Mouse (Mus musculus): Measurements from ENCODE around the gene Kctd14. TPM values are rescaled to one million over a fixed set of nuclear protein-coding genes. Genes with fewer than 3 reads are reported as not detected.
"Not testable (repeated sequence)": the region's sequence is repeated elsewhere in the genome, so short reads cannot be mapped to it uniquely, and the experiment has no call there.

Gene Kctd14
- total RNA-seq (2021), result 1 to 10 TPM; 4.7 to 5.3 TPM
- long read RNA-seq, experiment 1, partial matches to known transcripts, result 1 of 3 reads
- long read RNA-seq, experiment 1, other reads (novel, unspliced or antisense), result 2 of 3 reads
- long read RNA-seq, experiment 2, partial matches to known transcripts, result 0 of 6 reads
- long read RNA-seq, experiment 2, other reads (novel, unspliced or antisense), result 5 of 6 reads

DNA sequence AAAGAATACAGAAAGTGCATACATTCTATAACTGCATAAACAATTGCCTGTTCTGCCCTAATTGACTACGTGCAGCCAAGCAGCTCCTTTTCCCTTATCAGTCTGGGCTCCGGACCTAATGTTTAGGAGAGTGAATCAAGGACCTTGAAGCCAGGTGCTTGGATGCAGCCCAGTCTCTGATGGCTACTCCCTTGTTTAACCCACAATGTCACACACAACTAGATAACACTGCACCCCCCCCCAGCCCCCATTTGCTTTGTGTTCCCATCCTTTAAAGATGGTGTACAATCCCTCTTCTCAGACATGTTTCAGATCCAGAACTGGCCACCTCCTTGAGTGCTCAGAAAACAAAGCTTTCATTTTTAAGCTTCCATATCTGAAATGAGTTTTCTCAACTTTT is at the start of gene Kctd14:
TSS of gene Kctd14 (plus strand) at position 301 of the 400 bp plus-strand sequence.
- not testable (repeated sequence) for DNase-seq (ENCODE audit: low spot score in 2 of 2); H3K4me3 ChIP-seq; H3K27ac ChIP-seq

DNA sequence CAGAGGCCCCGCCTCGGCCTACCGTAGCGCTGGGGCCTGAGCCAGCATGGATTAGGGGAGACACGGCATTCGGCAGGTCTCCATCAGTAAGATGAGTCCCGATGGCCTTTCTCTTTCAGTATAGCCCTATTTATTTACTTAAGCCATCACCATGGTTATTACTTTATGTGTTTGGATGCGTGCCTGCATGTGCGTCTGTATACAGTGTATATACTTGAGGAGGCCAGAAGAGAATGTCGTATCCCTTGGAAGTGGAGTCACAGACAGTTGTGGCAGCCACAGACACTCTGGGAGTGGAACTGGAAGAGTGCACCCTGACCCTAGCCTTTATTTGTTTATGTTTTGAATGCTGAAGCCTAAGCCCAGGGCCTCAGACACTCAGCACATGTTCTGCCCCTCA is 44.0 kb upstream of the Kctd14 start:
- Histone ChIP-seq H3K4me3 (no peak overlapping the region), H3K27ac (no peak overlapping the region)
- no peak for TF ChIP-seq CTCF (conservative IDR thresholded peaks at IDR 0.05)
- DNase-seq (ENCODE audit: low spot score in 2 of 2), result no peak

DNA sequence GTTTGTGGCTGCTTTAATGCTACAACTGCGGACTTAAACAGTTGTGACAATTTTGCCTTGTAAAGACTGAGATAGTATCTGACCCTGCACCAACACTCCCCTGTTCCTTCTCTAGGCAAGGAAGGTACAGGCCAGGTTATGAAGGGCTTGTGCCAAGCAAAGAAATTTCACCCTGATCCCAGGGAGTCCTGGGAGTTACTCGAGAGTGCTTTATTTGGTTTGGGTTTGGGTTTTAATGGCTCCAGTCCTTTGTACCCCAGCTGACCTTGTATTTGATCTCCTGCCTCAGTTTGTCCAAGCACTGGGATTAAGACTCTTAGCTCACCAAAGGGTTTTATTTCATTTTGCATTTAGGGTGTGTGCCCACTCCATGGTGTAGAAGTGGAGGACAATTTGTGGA is 40.0 kb upstream of the Kctd14 start:
- Histone ChIP-seq H3K4me3 (no peak overlapping the region), H3K27ac (no peak overlapping the region)
- TF ChIP-seq CTCF (conservative IDR thresholded peaks at IDR 0.05), result no peak
- DNase-seq (ENCODE audit: low spot score in 2 of 2), result no peak

GRCm38 (mm10) chr7:97411575-97411974 is 39.5 kb upstream of the Kctd14 start:
- Histone ChIP-seq H3K27ac (no peak overlapping the region), H3K4me3 (no peak overlapping the region)
- peak; percentile 63 for TF ChIP-seq CTCF (conservative IDR thresholded peaks at IDR 0.05)
- DNase-seq (ENCODE audit: low spot score in 2 of 2), result no peak

DNA sequence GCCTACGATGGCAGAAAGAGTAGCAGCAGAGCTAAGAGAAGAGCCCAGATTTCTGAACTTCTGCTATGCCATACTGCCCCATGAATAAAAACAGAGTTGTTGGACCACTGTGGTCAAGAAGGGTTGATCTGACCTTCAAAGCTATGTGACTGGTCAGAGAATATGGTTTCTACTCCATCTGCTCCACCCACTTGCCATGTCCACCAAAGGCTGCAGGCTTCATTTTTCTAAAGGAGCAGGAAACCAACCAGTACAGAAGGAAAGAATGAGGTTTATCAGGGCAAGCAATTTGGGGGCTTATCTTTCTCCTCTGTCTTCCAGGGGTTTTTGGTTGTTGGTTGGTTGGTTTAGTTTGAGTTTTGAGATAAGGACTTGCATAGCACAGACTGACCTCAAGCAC is 37.1 kb upstream of the Kctd14 start:
- H3K4me3 ChIP-seq, result no peak overlapping the region
- TF ChIP-seq CTCF (conservative IDR thresholded peaks at IDR 0.05), result no peak
- H3K27ac ChIP-seq, result 0 out of 2 replicates have a peak overlapping the region, but pooled peaks have one; percentile 14
- no peak for DNase-seq (ENCODE audit: low spot score in 2 of 2)

- peak overlapping the region; percentile 59; the same call in 1 of the 2 replicates for H3K4me3 ChIP-seq
- H3K27ac ChIP-seq, result 0 out of 2 replicates have a peak overlapping the region, but pooled peaks have one; percentile 14
- no peak for TF ChIP-seq CTCF (conservative IDR thresholded peaks at IDR 0.05)
- DNase-seq (ENCODE audit: low spot score in 2 of 2), result no peak
Measured at GRCm38 (mm10) chr7:97414426-97414825, 36.7 kb upstream of the Kctd14 start.

GRCm38 (mm10) chr7:97414915-97415687 is 36.0 kb upstream of the Kctd14 start:
- Histone ChIP-seq H3K27ac (no peak overlapping the region), H3K4me3 (peak overlapping the region; percentile 59)
- no peak for DNase-seq (ENCODE audit: low spot score in 2 of 2)
- TF ChIP-seq CTCF (conservative IDR thresholded peaks at IDR 0.05), result no peak

GRCm38 (mm10) chr7:97416473-97416872 is 34.6 kb upstream of the Kctd14 start:
- H3K4me3 ChIP-seq, result peak overlapping the region; percentile 59
- H3K27ac ChIP-seq, result peak overlapping the region; percentile 88
- TF ChIP-seq CTCF (conservative IDR thresholded peaks at IDR 0.05), result no peak
- no peak for DNase-seq (ENCODE audit: low spot score in 2 of 2)

DNA sequence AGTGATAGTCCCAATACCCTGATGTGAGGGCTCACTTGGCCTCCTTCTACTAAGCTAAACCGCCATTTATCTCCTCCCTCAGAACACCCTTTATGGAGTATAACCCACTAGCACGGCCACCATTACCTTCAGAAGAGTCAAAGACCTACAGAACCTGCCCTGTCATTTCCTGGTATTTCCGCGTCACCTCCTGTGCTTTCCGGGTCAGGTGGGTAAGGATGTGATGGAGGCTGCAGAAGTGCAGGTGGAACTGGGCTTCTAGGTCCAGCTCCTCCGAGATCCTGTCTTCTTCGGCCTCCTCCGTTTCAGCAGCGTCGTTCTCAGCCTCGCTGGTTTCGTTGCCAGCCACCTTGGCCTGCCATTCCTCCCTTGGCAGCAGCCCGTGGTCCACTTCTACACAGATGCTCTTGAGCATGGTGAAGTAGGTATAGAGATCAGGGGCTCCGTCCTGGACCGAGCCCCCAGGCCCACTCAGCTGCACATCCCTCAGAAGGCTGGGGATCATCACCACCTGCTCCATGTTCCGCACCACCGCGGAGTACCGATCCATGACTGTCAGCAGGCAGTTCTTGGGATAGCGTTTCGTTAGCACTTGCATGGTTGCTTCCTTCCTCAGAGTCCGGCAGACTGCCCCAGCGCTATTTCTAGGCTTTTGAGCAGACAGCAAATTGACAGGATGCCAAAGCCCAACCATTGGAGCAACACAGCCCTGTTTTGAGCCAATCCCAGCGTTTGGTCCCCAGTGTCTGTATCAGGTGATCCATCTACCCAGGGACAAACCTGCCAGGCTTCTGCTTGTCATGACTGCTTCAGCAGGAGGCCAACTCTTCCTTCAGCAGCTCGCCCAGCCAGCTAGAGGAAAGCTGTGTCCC is 34.0 kb upstream of the Kctd14 start, which contains the start of gene Thrsp:
TSS of gene Thrsp (minus strand) at position 825 of the 872 bp plus-strand sequence.
- Histone ChIP-seq H3K27ac (peak within 1 kb of the TSS; percentile 88), H3K4me3 (peak within 1 kb of the TSS; percentile 59)
- peak; percentile 71 to 83 for DNase-seq (ENCODE audit: low spot score in 2 of 2)
- no peak for TF ChIP-seq CTCF (conservative IDR thresholded peaks at IDR 0.05)

DNA sequence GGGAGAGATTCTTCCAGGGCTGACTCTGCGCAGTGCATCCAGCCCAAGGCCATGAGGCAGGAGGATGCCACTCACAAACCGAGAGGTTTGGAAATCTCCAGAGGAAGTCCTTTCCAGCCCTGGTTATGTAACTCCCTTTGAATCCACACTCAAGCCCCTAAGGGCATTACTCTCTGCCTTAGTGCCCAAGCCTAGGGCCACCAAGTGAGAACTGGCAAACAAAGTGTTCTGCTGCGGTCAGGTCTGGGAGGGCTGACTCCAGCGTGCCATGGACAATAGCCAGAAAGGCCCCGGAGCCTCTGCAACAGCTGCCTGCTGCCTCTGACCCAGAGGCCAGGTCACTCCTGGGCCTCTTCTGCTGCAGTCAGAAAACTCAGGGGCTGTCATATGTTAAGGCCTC is 32.4 kb upstream of the Kctd14 start:
- 0 out of 2 replicates have a peak overlapping the region, but pooled peaks have one; percentile 0 for H3K27ac ChIP-seq
- DNase-seq (ENCODE audit: low spot score in 2 of 2), result no peak
- TF ChIP-seq CTCF (conservative IDR thresholded peaks at IDR 0.05), result no peak
- no peak overlapping the region for H3K4me3 ChIP-seq

DNA sequence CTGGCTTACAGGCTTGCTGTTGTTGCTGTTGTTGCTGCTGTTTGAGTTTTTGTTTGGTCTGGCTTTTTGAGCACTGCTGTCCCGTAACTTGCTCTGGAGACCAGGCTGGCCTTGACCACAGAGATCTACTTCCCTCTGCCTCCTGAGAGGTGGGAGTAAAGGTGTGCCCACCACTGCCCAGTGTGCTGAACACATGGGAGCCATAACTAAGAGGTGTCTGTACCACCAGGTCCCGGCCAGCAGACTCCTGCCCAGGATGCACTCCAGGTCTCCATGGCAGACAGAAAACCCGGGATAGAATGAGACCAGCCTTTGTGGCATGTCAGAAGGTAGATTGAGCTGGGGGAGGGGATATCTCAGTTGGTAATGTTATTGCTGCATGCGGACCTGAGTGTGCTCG is 32.0 kb upstream of the Kctd14 start:
- DNase-seq (ENCODE audit: low spot score in 2 of 2), result no peak
- Histone ChIP-seq H3K4me3 (no peak overlapping the region), H3K27ac (no peak overlapping the region)
- TF ChIP-seq CTCF (conservative IDR thresholded peaks at IDR 0.05), result no peak

DNA sequence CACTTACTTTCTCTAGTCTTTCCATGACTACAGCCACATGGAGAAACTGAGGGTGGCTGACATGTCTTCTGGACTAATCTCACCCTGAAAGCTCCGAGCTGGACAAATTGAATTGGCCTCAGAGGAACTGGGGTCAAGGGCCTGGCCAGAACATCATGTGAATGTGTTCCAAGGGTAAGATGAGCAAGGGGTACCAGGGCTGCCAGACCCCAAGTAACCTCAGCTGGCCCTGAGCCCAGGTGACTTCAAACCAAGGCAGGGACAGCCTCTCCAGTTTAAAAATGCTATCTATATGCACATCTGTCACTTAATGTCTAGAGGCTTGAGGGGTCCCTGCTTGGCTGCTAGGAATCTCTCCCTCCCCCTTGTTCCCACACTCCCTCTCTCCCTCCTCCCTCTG is 30.7 kb upstream of the Kctd14 start:
- no peak for DNase-seq (ENCODE audit: low spot score in 2 of 2)
- Histone ChIP-seq H3K4me3 (no peak overlapping the region), H3K27ac (peak overlapping the region; percentile 8; the same call in 1 of the 2 replicates)
- TF ChIP-seq CTCF (conservative IDR thresholded peaks at IDR 0.05), result no peak

All from layer of hippocampus, adult 2 months (tissue).